Mouse (Mus musculus): ENCODE measurements around the gene Aox4. TPM values are rescaled to one million over a fixed set of nuclear protein-coding genes. Genes with fewer than 3 reads are reported as not detected.

The Aox4 gene
- polyA plus RNA-seq, 1 experiment from 2014 or later = 0.18 TPM

- Histone ChIP-seq H3K36me3 (no peaks in the 10 kb centered on the region), H3K4me3 (no peak overlapping the region), H3K9ac (no peak overlapping the region), H3K4me2 (no peak overlapping the region), H3K27ac (no peak overlapping the region), H3K4me1 (replicated peaks) (no peaks in the 10 kb centered on the region; the same call in 1 of the 2 replicates), H3K9me3 (no peaks in the 10 kb centered on the region), H3K27me3 (no peaks in the 10 kb centered on the region)
- ATAC-seq (ENCODE audit: low FRiP score) = no peak
- WGBS = 25% methylated on average over 16 of the region's 16 CpGs
Measured at GRCm38 (mm10) chr1:58289863-58290469, 79.8 kb downstream of the Aox4 start.

- ATAC-seq (ENCODE audit: low FRiP score) = no peak
- H3K27ac ChIP-seq = no peak overlapping the region
- no peak overlapping the region for H3K4me3 ChIP-seq
- 70% methylated on average over 13 of the region's 13 CpGs for WGBS
- H3K36me3 ChIP-seq = no peaks in the 10 kb centered on the region
- no peaks in the 10 kb centered on the region; the same call in 1 of the 2 replicates for H3K4me1 ChIP-seq (replicated peaks)
- no peaks in the 10 kb centered on the region for H3K9me3 ChIP-seq
- no peak overlapping the region for H3K4me2 ChIP-seq
- H3K9ac ChIP-seq = no peak overlapping the region
- H3K27me3 ChIP-seq = no peaks in the 10 kb centered on the region
Measured at GRCm38 (mm10) chr1:58291394-58292300, 81.5 kb downstream of the Aox4 start.

- Histone ChIP-seq H3K27ac (no peak overlapping the region), H3K4me3 (no peak overlapping the region), H3K9me3 (no peaks in the 10 kb centered on the region), H3K4me1 (replicated peaks) (no peaks in the 10 kb centered on the region; the same call in 1 of the 2 replicates), H3K9ac (no peak overlapping the region), H3K27me3 (no peaks in the 10 kb centered on the region), H3K4me2 (no peak overlapping the region), H3K36me3 (no peaks in the 10 kb centered on the region)
- 90% methylated on average over 5 of the region's 5 CpGs for WGBS
- no peak for ATAC-seq (ENCODE audit: low FRiP score)
Measured at GRCm38 (mm10) chr1:58294730-58295129, 84.5 kb downstream of the Aox4 start.

GRCm38 (mm10) chr1:58296278-58296677 lies 86.1 kb downstream of the Aox4 start:
- no peak overlapping the region for H3K4me2 ChIP-seq
- peak; percentile 86 for ATAC-seq (ENCODE audit: low FRiP score)
- WGBS = 2% methylated on average over 7 of the region's 7 CpGs
- no peaks in the 10 kb centered on the region for H3K9me3 ChIP-seq
- H3K36me3 ChIP-seq = no peaks in the 10 kb centered on the region
- H3K9ac ChIP-seq = no peak overlapping the region
- H3K27me3 ChIP-seq = no peaks in the 10 kb centered on the region
- H3K4me3 ChIP-seq = no peak overlapping the region
- H3K27ac ChIP-seq = no peak overlapping the region
- no peaks in the 10 kb centered on the region for H3K4me1 ChIP-seq (replicated peaks)

- Histone ChIP-seq H3K4me1 (replicated peaks) (no peaks in the 10 kb centered on the region), H3K36me3 (no peaks in the 10 kb centered on the region), H3K27me3 (no peaks in the 10 kb centered on the region), H3K9ac (no peak overlapping the region), H3K9me3 (no peaks in the 10 kb centered on the region), H3K4me3 (no peak overlapping the region), H3K27ac (no peak overlapping the region), H3K4me2 (no peak overlapping the region)
- 52% methylated on average over 4 of the region's 4 CpGs for WGBS
- no peak for ATAC-seq (ENCODE audit: low FRiP score)
Measured at GRCm38 (mm10) chr1:58296821-58297220, 86.6 kb downstream of the Aox4 start.

GRCm38 (mm10) chr1:58298347-58298746 lies 88.2 kb downstream of the Aox4 start:
- Histone ChIP-seq H3K4me2 (no peak overlapping the region), H3K9ac (no peak overlapping the region), H3K4me1 (replicated peaks) (no peaks in the 10 kb centered on the region), H3K27ac (no peak overlapping the region), H3K36me3 (no peaks in the 10 kb centered on the region), H3K4me3 (no peak overlapping the region), H3K9me3 (no peaks in the 10 kb centered on the region), H3K27me3 (no peaks in the 10 kb centered on the region)
- 75% methylated on average over 6 of the region's 6 CpGs for WGBS
- no peak for ATAC-seq (ENCODE audit: low FRiP score)

- no peak overlapping the region for H3K4me2 ChIP-seq
- no peak for ATAC-seq (ENCODE audit: low FRiP score)
Measured at GRCm38 (mm10) chr1:58301073-58301472, 90.9 kb downstream of the Aox4 start.

GRCm38 (mm10) chr1:58302015-58302414 lies 91.8 kb downstream of the Aox4 start:
- no peak for ATAC-seq (ENCODE audit: low FRiP score)
- no peak overlapping the region for H3K4me2 ChIP-seq
- H3K36me3 ChIP-seq = no peaks in the 10 kb centered on the region
- no peaks in the 10 kb centered on the region for H3K9me3 ChIP-seq
- H3K9ac ChIP-seq = no peak overlapping the region
- 75% methylated on average over 6 of the region's 6 CpGs for WGBS
- H3K27ac ChIP-seq = no peak overlapping the region
- H3K4me3 ChIP-seq = no peak overlapping the region
- no peaks in the 10 kb centered on the region for H3K27me3 ChIP-seq
- no peaks in the 10 kb centered on the region for H3K4me1 ChIP-seq (replicated peaks)

More at GRCm38 (mm10) chr1:58301073-58301472, 90.9 kb downstream of the Aox4 start:
- no peaks in the 10 kb centered on the region for H3K36me3 ChIP-seq
- H3K27me3 ChIP-seq = no peaks in the 10 kb centered on the region
- H3K4me3 ChIP-seq = no peak overlapping the region
- no peak overlapping the region for H3K27ac ChIP-seq
- H3K4me1 ChIP-seq (replicated peaks) = no peaks in the 10 kb centered on the region
- H3K9ac ChIP-seq = no peak overlapping the region
- 92% methylated on average over 7 of the region's 7 CpGs for WGBS
- H3K9me3 ChIP-seq = no peaks in the 10 kb centered on the region

GRCm38 (mm10) chr1:58303009-58303408 lies 92.8 kb downstream of the Aox4 start:
- H3K27me3 ChIP-seq = no peaks in the 10 kb centered on the region
- H3K9me3 ChIP-seq = no peaks in the 10 kb centered on the region
- no peak for ATAC-seq (ENCODE audit: low FRiP score)
- no peak overlapping the region for H3K4me2 ChIP-seq
- H3K4me1 ChIP-seq (replicated peaks) = no peaks in the 10 kb centered on the region
- no peaks in the 10 kb centered on the region for H3K36me3 ChIP-seq
- no peak overlapping the region for H3K27ac ChIP-seq
- WGBS = 91% methylated on average over 6 of the region's 6 CpGs
- no peak overlapping the region for H3K9ac ChIP-seq
- no peak overlapping the region for H3K4me3 ChIP-seq

- H3K4me3 ChIP-seq = no peak overlapping the region
- no peak overlapping the region for H3K27ac ChIP-seq
- no peaks in the 10 kb centered on the region for H3K4me1 ChIP-seq (replicated peaks)
- no peak overlapping the region for H3K4me2 ChIP-seq
- 91% methylated on average over 4 of the region's 4 CpGs for WGBS
- H3K9ac ChIP-seq = no peak overlapping the region
- H3K27me3 ChIP-seq = no peaks in the 10 kb centered on the region
- no peak for ATAC-seq (ENCODE audit: low FRiP score)
- H3K9me3 ChIP-seq = no peaks in the 10 kb centered on the region
- H3K36me3 ChIP-seq = no peaks in the 10 kb centered on the region
Measured at GRCm38 (mm10) chr1:58303726-58304125, 93.5 kb downstream of the Aox4 start.

- Histone ChIP-seq H3K27ac (no peak overlapping the region), H3K9me3 (no peaks in the 10 kb centered on the region), H3K27me3 (no peaks in the 10 kb centered on the region), H3K4me1 (replicated peaks) (no peaks in the 10 kb centered on the region), H3K4me2 (no peak overlapping the region), H3K4me3 (no peak overlapping the region), H3K36me3 (no peaks in the 10 kb centered on the region), H3K9ac (no peak overlapping the region)
- no peak for ATAC-seq (ENCODE audit: low FRiP score)
- 50% methylated on average over 12 of the region's 12 CpGs for WGBS
Measured at GRCm38 (mm10) chr1:58304296-58304695, 94.1 kb downstream of the Aox4 start.

GRCm38 (mm10) chr1:58307181-58307580 lies 97.0 kb downstream of the Aox4 start:
- 90% methylated on average over 8 of the region's 8 CpGs for WGBS
- Histone ChIP-seq H3K9ac (no peak overlapping the region), H3K27me3 (no peaks in the 10 kb centered on the region), H3K36me3 (no peaks in the 10 kb centered on the region), H3K4me2 (no peak overlapping the region), H3K9me3 (no peaks in the 10 kb centered on the region), H3K4me3 (no peak overlapping the region), H3K27ac (no peak overlapping the region), H3K4me1 (replicated peaks) (no peaks in the 10 kb centered on the region)
- ATAC-seq (ENCODE audit: low FRiP score) = no peak

GRCm38 (mm10) chr1:58308594-58308993 lies 98.4 kb downstream of the Aox4 start:
- Histone ChIP-seq H3K9me3 (no peaks in the 10 kb centered on the region), H3K36me3 (no peaks in the 10 kb centered on the region), H3K4me2 (no peak overlapping the region), H3K9ac (no peak overlapping the region), H3K4me1 (replicated peaks) (no peaks in the 10 kb centered on the region), H3K4me3 (no peak overlapping the region), H3K27me3 (no peaks in the 10 kb centered on the region), H3K27ac (no peak overlapping the region)
- no peak for ATAC-seq (ENCODE audit: low FRiP score)
- 91% methylated on average over 8 of the region's 8 CpGs for WGBS

Measured in hindbrain, embryonic 13.5 days (tissue).